Mouse (Mus musculus) MEL (cell line): Measurements from ENCODE around the gene Tada2a. TPM values are rescaled to one million over a fixed set of nuclear protein-coding genes. Genes with fewer than 3 reads are reported as not detected.

ENCODE experiments used
- DNase-seq: peaks from one replicate; pipeline ENCODE4 v3.0.0; 2011; ENCODE audit warnings: low read depth, low spot score
- H3K27ac ChIP-seq: 2 replicates; pipeline ENCODE4 v1.5.1; 2012; ENCODE audit warnings: low read depth, mild to moderate bottlenecking, control low read depth, low read length, moderate library complexity; ENCODE audit not compliant: control insufficient read depth
- H3K27me3 ChIP-seq, 2 experiments: fragments of 150-350 bp in 1 of 2; sonication (generic) in 1 of 2; 2 replicates each; pipeline ENCODE4 v1.6.1; 2012; ENCODE audit warnings: low read length in 2 of 2, mild to moderate bottlenecking in 2 of 2, improper control_type of control experiment in 1 of 2, moderate library complexity in 1 of 2; ENCODE audit not compliant: insufficient read depth in 2 of 2, control insufficient read depth in 1 of 2
- H3K36me3 ChIP-seq, 2 experiments: 2 replicates each; pipeline ENCODE4 v1.6.1; 2012 to 2014; ENCODE audit warnings: low read length in 2 of 2, improper control_type of control experiment in 1 of 2, inconsistent platforms in 1 of 2, mild to moderate bottlenecking in 1 of 2; ENCODE audit not compliant: insufficient read depth in 2 of 2, control insufficient read depth in 1 of 2
- H3K4me1 ChIP-seq, 2 experiments: fragments of 150-350 bp in 1 of 2; sonication (generic) in 1 of 2; 2 replicates each; pipeline ENCODE4 v1.6.1; 2012; ENCODE audit warnings: low read length in 2 of 2, improper control_type of control experiment in 1 of 2, mild to moderate bottlenecking in 1 of 2; ENCODE audit not compliant: insufficient read depth in 2 of 2, control insufficient read depth in 1 of 2
- H3K4me3 ChIP-seq, 2 experiments: fragments of 150-350 bp in 1 of 2; sonication (generic) in 1 of 2; 2 replicates each; pipeline ENCODE4 v1.5.1; 2012; ENCODE audit warnings: low read depth in 2 of 2, low read length in 2 of 2, mild to moderate bottlenecking in 2 of 2, moderate library complexity in 2 of 2, control low read depth in 1 of 2, improper control_type of control experiment in 1 of 2; ENCODE audit not compliant: control insufficient read depth in 1 of 2, insufficient read depth in 1 of 2
- H3K79me2 ChIP-seq: 2 replicates; pipeline ENCODE4 v1.6.1; 2012; ENCODE audit warnings: mild to moderate bottlenecking, low read length, moderate library complexity; ENCODE audit not compliant: control insufficient read depth, poor library complexity, insufficient read depth
- H3K9ac ChIP-seq: 2 replicates; pipeline ENCODE4 v1.6.1; 2012; ENCODE audit warnings: low read depth, mild to moderate bottlenecking, control low read depth, low read length, moderate library complexity; ENCODE audit not compliant: control insufficient read depth, poor library complexity, severe bottlenecking
- H3K9me3 ChIP-seq: fragments of 150-350 bp; sonication (generic); replicated peaks from 2 replicates; pipeline ENCODE4 v1.6.1; 2012; ENCODE audit warnings: mild to moderate bottlenecking, low read length, improper control_type of control experiment, moderate library complexity; ENCODE audit not compliant: insufficient read depth
- BHLHE40 ChIP-seq: IDR thresholded peaks from 2 replicates; pipeline ENCODE4 v1.6.1; 2012; ENCODE audit warnings: low read depth, mild to moderate bottlenecking, inconsistent platforms, low read length, improper control_type of control experiment, borderline replicate concordance
- CHD1 ChIP-seq: IDR thresholded peaks from 2 replicates; pipeline ENCODE4 v1.6.1; 2012; ENCODE audit warnings: low read depth, mild to moderate bottlenecking, inconsistent platforms, low read length, improper control_type of control experiment
- CHD2 ChIP-seq: IDR thresholded peaks from 2 replicates; pipeline ENCODE4 v1.6.1; 2011; ENCODE audit warnings: low read length, improper control_type of control experiment
- CTCF ChIP-seq, 3 experiments: IDR thresholded peaks in 2 of 3; conservative IDR thresholded peaks in 1 of 3; 2 replicates each; pipeline ENCODE4 v1.5.1; 2011 to 2012; ENCODE audit warnings: low read length in 3 of 3, low read depth in 2 of 3, mild to moderate bottlenecking in 2 of 3, improper control_type of control experiment in 1 of 3, inconsistent platforms in 1 of 3, mixed read lengths in 1 of 3, moderate library complexity in 1 of 3; ENCODE audit not compliant: control insufficient read depth in 1 of 3, insufficient read depth in 1 of 3, poor library complexity in 1 of 3, severe bottlenecking in 1 of 3
- ELF1 ChIP-seq: IDR thresholded peaks from 2 replicates; pipeline ENCODE4 v1.6.1; 2014; ENCODE audit warnings: low read depth, mild to moderate bottlenecking, inconsistent platforms, low read length, improper control_type of control experiment, moderate library complexity
- GABPA ChIP-seq: IDR thresholded peaks from 2 replicates; pipeline ENCODE4 v1.6.1; 2012; ENCODE audit warnings: low read depth, mild to moderate bottlenecking, inconsistent platforms, low read length, improper control_type of control experiment, moderate library complexity
- GATA1 ChIP-seq: IDR thresholded peaks from 2 replicates; pipeline ENCODE4 v1.6.1; 2011; ENCODE audit warnings: low read depth, low read length, improper control_type of control experiment
- KAT2A ChIP-seq: conservative IDR thresholded peaks from 2 replicates; pipeline ENCODE4 v1.6.1; 2012; ENCODE audit warnings: low read depth, low read length, improper control_type of control experiment, inconsistent platforms
- MAX ChIP-seq: IDR thresholded peaks from 2 replicates; pipeline ENCODE4 v1.6.1; 2011; ENCODE audit warnings: low read length, improper control_type of control experiment
- MAZ ChIP-seq: IDR thresholded peaks from 2 replicates; pipeline ENCODE4 v1.6.1; 2012; ENCODE audit warnings: low read depth, mild to moderate bottlenecking, inconsistent platforms, low read length, improper control_type of control experiment
- MYB ChIP-seq: IDR thresholded peaks from 2 replicates; pipeline ENCODE4 v1.6.1; 2011; ENCODE audit warnings: mild to moderate bottlenecking, low read depth, low read length, improper control_type of control experiment
- NRF1 ChIP-seq: IDR thresholded peaks from 2 replicates; pipeline ENCODE4 v1.6.1; 2014; ENCODE audit warnings: low read depth, mild to moderate bottlenecking, inconsistent platforms, low read length, improper control_type of control experiment, moderate library complexity; ENCODE audit not compliant: poor library complexity, insufficient read depth, severe bottlenecking
- POLR2A ChIP-seq, 2 experiments: IDR thresholded peaks; 2 replicates each; pipeline ENCODE4 v1.6.1; 2011 to 2012; ENCODE audit warnings: low read length in 2 of 2, mild to moderate bottlenecking in 2 of 2, control low read depth in 1 of 2, improper control_type of control experiment in 1 of 2, low read depth in 1 of 2, moderate library complexity in 1 of 2; ENCODE audit not compliant: control insufficient read depth in 1 of 2, insufficient read depth in 1 of 2, poor library complexity in 1 of 2
- POLR2AphosphoS5 ChIP-seq: IDR thresholded peaks from 2 replicates; pipeline ENCODE4 v1.6.1; 2012; ENCODE audit warnings: low read depth, borderline replicate concordance, mild to moderate bottlenecking, inconsistent platforms, low read length, moderate library complexity, mixed read lengths
- RAD21 ChIP-seq: IDR thresholded peaks from 2 replicates; pipeline ENCODE4 v1.6.1; 2011; ENCODE audit warnings: mild to moderate bottlenecking, low read depth, low read length, improper control_type of control experiment
- RCOR1 ChIP-seq: IDR thresholded peaks from 2 replicates; pipeline ENCODE4 v1.6.1; 2012; ENCODE audit warnings: low read depth, mild to moderate bottlenecking, inconsistent platforms, low read length, improper control_type of control experiment
- SMC3 ChIP-seq: IDR thresholded peaks from 2 replicates; pipeline ENCODE4 v1.6.1; 2011; ENCODE audit warnings: low read depth, low read length, improper control_type of control experiment
- TCF12 ChIP-seq: IDR thresholded peaks from 2 replicates; pipeline ENCODE4 v1.6.1; 2014; ENCODE audit warnings: low read depth, mild to moderate bottlenecking, inconsistent platforms, low read length, improper control_type of control experiment, moderate library complexity
- USF2 ChIP-seq, 2 experiments: IDR thresholded peaks; 2 replicates each; pipeline ENCODE4 v1.6.1; 2011 to 2012; ENCODE audit warnings: improper control_type of control experiment in 2 of 2, low read length in 2 of 2, borderline replicate concordance in 1 of 2, inconsistent platforms in 1 of 2, low read depth in 1 of 2, mild to moderate bottlenecking in 1 of 2; ENCODE audit not compliant: insufficient read depth in 1 of 2
- ZC3H11A ChIP-seq: IDR thresholded peaks from 2 replicates; pipeline ENCODE4 v1.6.1; 2012; ENCODE audit warnings: low read depth, mild to moderate bottlenecking, inconsistent platforms, low read length, improper control_type of control experiment
- ZNF384 ChIP-seq: IDR thresholded peaks from 2 replicates; pipeline ENCODE4 v1.6.1; 2012; ENCODE audit warnings: low read depth, mild to moderate bottlenecking, inconsistent platforms, low read length, improper control_type of control experiment
- polyA plus RNA-seq, 2 experiments: library from polyadenylated mRNA; stranded (reverse) in 1 of 2; unstranded in 1 of 2; fragments of >175 nt in 1 of 2; fragments of >200 nt in 1 of 2; gene quantifications; 2 replicates each; pipeline versions ENCODE4 v1.2.1 to v1.2.4; 2012; ENCODE audit warnings: low replicate concordance in 2 of 2, low read depth in 1 of 2; ENCODE audit not compliant: insufficient read length in 2 of 2, insufficient read depth in 1 of 2, missing spikeins in 1 of 2
- total RNA-seq: library from RNA; depleted of rRNA; stranded (reverse); fragments of 300-350 nt; gene quantifications from 2 replicates; pipeline ENCODE4 v1.2.3, GENCODE M21; 2012

Tada2a gene
- total and polyA plus RNA-seq, 3 experiments: 35.9 to 37.8 TPM; not detected in 1

GRCm38 (mm10) chr11:84156535-84157262, 27.3 kb upstream of the Tada2a start:
- H3K9ac ChIP-seq: no peak overlapping the region
- no peaks in the 10 kb centered on the region for H3K9me3 ChIP-seq
- no peaks in the 10 kb centered on the region for H3K36me3 ChIP-seq
- no peak for DNase-seq
- H3K4me1 ChIP-seq: no peaks in the 10 kb centered on the region
- H3K27ac ChIP-seq: no peak overlapping the region
- no peaks in the 10 kb centered on the region for H3K79me2 ChIP-seq
- no peak overlapping the region for H3K4me3 ChIP-seq
- TF ChIP-seq CHD1 (no peak), KAT2A (no peak), MAX (no peak), GABPA (no peak), POLR2A (IDR thresholded peaks at IDR 0.05; ENCODE audit: control insufficient read depth in 1 of 2, insufficient read depth in 1 of 2, low read depth in 1 of 2, low read length in 2 of 2, poor library complexity in 1 of 2) (no peak), BHLHE40 (no peak), GATA1 (no peak), POLR2AphosphoS5 (no peak), NRF1 (no peak), MAZ (no peak), MYB (no peak)
- H3K27me3 ChIP-seq: no peaks in the 10 kb centered on the region

GRCm38 (mm10) chr11:84150884-84151283, 21.5 kb upstream of the Tada2a start:
- Histone ChIP-seq H3K4me1 (no peaks in the 10 kb centered on the region), H3K9ac (no peak overlapping the region), H3K4me3 (no peak overlapping the region), H3K36me3 (peaks cover 0 to 2% of the 10 kb centered on the region in 2 experiments; a peak in 1 of 4 replicates), H3K27ac (no peak overlapping the region), H3K27me3 (peaks cover 3 to 4% of the 10 kb centered on the region in 2 experiments; a peak in 1 of 4 replicates), H3K79me2 (no peaks in the 10 kb centered on the region), H3K9me3 (no peaks in the 10 kb centered on the region)
- no peak for TF ChIP-seq MAX
- TF ChIP-seq CHD1: no peak
- TF ChIP-seq RAD21: peak; percentile 62
- no peak for TF ChIP-seq RCOR1
- TF ChIP-seq SMC3: peak; percentile 60
- TF ChIP-seq ZC3H11A: 0 out of 2 replicates have a peak, but pooled peaks have one; percentile 43
- no peak for TF ChIP-seq USF2 (IDR thresholded peaks at IDR 0.05; ENCODE audit: borderline replicate concordance in 1 of 2, insufficient read depth in 1 of 2, low read depth in 1 of 2, low read length in 2 of 2)
- TF ChIP-seq CTCF (IDR thresholded peaks at IDR 0.05 in 2 of 3, conservative IDR thresholded peaks at IDR 0.05 in 1 of 3; ENCODE audit: control insufficient read depth in 1 of 3, insufficient read depth in 1 of 3, low read depth in 2 of 3, low read length in 3 of 3, poor library complexity in 1 of 3, severe bottlenecking in 1 of 3): peak; percentile 69 to 80 (median 73)
- 0 out of 2 replicates have a peak, but pooled peaks have one; percentile 6 for TF ChIP-seq TCF12
- peak; percentile 66; the same call in 1 of the 2 replicates for TF ChIP-seq ZNF384
- no peak for TF ChIP-seq ELF1
- no peak for TF ChIP-seq CHD2
- no peak for TF ChIP-seq POLR2AphosphoS5
- no peak for TF ChIP-seq GATA1
- TF ChIP-seq MAZ: no peak
- TF ChIP-seq KAT2A: no peak
- DNase-seq: peak; percentile 86
